Mouse (Mus musculus) left cerebral cortex, adult 8-10 months (tissue): ENCODE measurements around the gene D430042O09Rik. TPM values are rescaled to one million over a fixed set of nuclear protein-coding genes. Genes with fewer than 3 reads are reported as not detected.

Experiments used
- DNase-seq, 2 experiments: peaks; one replicate each; pipeline ENCODE4 v3.0.0; 2022; ENCODE audit warnings: low spot score in 2 of 2
- total RNA-seq, 4 experiments: library from RNA; stranded (reverse); gene quantifications; 2 replicates each; pipeline ENCODE4 v1.2.4; 2022

D430042O09Rik gene
- total RNA-seq, 4 experiments from 2014 or later = 26.8 to 30.5 (median 28.4) TPM

- no peak for DNase-seq
Measured at GRCm38 (mm10) chr7:125790039-125790438, 82.4 kb downstream of the D430042O09Rik start.

GRCm38 (mm10) chr7:125806571-125806970 is 98.9 kb downstream of the D430042O09Rik start:
- no peak for DNase-seq

- DNase-seq = no peak
Measured at GRCm38 (mm10) chr7:125808210-125808609, 100.5 kb downstream of the D430042O09Rik start.

GRCm38 (mm10) chr7:125812721-125813120 is 105.0 kb downstream of the D430042O09Rik start:
- no peak for DNase-seq

- no peak for DNase-seq
Measured at GRCm38 (mm10) chr7:125815733-125816132, 108.0 kb downstream of the D430042O09Rik start.

- no peak for DNase-seq
Measured at GRCm38 (mm10) chr7:125818301-125818712, 110.6 kb downstream of the D430042O09Rik start.

GRCm38 (mm10) chr7:125820233-125820632 is 112.5 kb downstream of the D430042O09Rik start:
- DNase-seq = no peak

GRCm38 (mm10) chr7:125826425-125826824 is 118.7 kb downstream of the D430042O09Rik start:
- DNase-seq = no peak

GRCm38 (mm10) chr7:125826887-125827286 is 119.2 kb downstream of the D430042O09Rik start:
- no peak for DNase-seq

- DNase-seq = no peak
Measured at GRCm38 (mm10) chr7:125827420-125827819, 119.7 kb downstream of the D430042O09Rik start.

GRCm38 (mm10) chr7:125828561-125828960 is 120.9 kb downstream of the D430042O09Rik start:
- no peak for DNase-seq

GRCm38 (mm10) chr7:125829121-125829666 is 121.5 kb downstream of the D430042O09Rik start:
- no peak for DNase-seq

- no peak for DNase-seq
Measured at GRCm38 (mm10) chr7:125832767-125833166, 125.1 kb downstream of the D430042O09Rik start.

GRCm38 (mm10) chr7:125833471-125833870 is 125.8 kb downstream of the D430042O09Rik start:
- no peak for DNase-seq

- DNase-seq = no peak
Measured at GRCm38 (mm10) chr7:125838078-125838742, 130.5 kb downstream of the D430042O09Rik start.

- DNase-seq = no peak
Measured at GRCm38 (mm10) chr7:125845611-125846010, 137.9 kb downstream of the D430042O09Rik start.

GRCm38 (mm10) chr7:125846866-125847527 is 139.3 kb downstream of the D430042O09Rik start:
- no peak for DNase-seq

- DNase-seq = peak in 1 of 2 experiments; percentile 28
Measured at GRCm38 (mm10) chr7:125847528-125847866, 139.8 kb downstream of the D430042O09Rik start.

GRCm38 (mm10) chr7:125859564-125859963 is 151.9 kb downstream of the D430042O09Rik start:
- DNase-seq = no peak

- DNase-seq = no peak
Measured at GRCm38 (mm10) chr7:125860421-125860820, 152.7 kb downstream of the D430042O09Rik start.

- no peak for DNase-seq
Measured at GRCm38 (mm10) chr7:125864026-125864425, 156.3 kb downstream of the D430042O09Rik start.

- no peak for DNase-seq
Measured at GRCm38 (mm10) chr7:125865234-125865633, 157.5 kb downstream of the D430042O09Rik start.

- no peak for DNase-seq
Measured at GRCm38 (mm10) chr7:125868570-125868969, 160.9 kb downstream of the D430042O09Rik start.
